Mouse (Mus musculus) induced T-regulatory cell, adult 2 months (primary cell): ENCODE data around the gene Cyp2s1.

ENCODE experiments used
- DNase-seq: peaks from one replicate; pipeline ENCODE4 v3.0.0-alpha.2; 2012; ENCODE audit warnings: low read depth

Gene Cyp2s1

GRCm38 (mm10) chr7:25781321-25781936, 35.3 kb downstream of the Cyp2s1 start:
- DNase-seq = peak; percentile 84

GRCm38 (mm10) chr7:25780753-25781152, 36.0 kb downstream of the Cyp2s1 start:
- DNase-seq = peak; percentile 33

- peak; percentile 71 for DNase-seq
Measured at GRCm38 (mm10) chr7:25780021-25780420, 36.7 kb downstream of the Cyp2s1 start.

- DNase-seq = no peak
Measured at GRCm38 (mm10) chr7:25768229-25768628, 48.5 kb downstream of the Cyp2s1 start.

GRCm38 (mm10) chr7:25766108-25766507, 50.6 kb downstream of the Cyp2s1 start:
- DNase-seq = no peak

GRCm38 (mm10) chr7:25764221-25764620, 52.5 kb downstream of the Cyp2s1 start:
- no peak for DNase-seq

- DNase-seq = no peak
Measured at GRCm38 (mm10) chr7:25763678-25764077, 53.0 kb downstream of the Cyp2s1 start.

GRCm38 (mm10) chr7:25761354-25761753, 55.4 kb downstream of the Cyp2s1 start:
- DNase-seq = no peak

GRCm38 (mm10) chr7:25756011-25756410, 60.7 kb downstream of the Cyp2s1 start:
- DNase-seq = peak; percentile 96

GRCm38 (mm10) chr7:25755468-25755833, 61.3 kb downstream of the Cyp2s1 start:
- DNase-seq = no peak

- peak; percentile 100 for DNase-seq
Measured at GRCm38 (mm10) chr7:25754738-25755467, 61.8 kb downstream of the Cyp2s1 start, which contains the start of gene Hnrnpul1. Gene Hnrnpul1, minus strand, starts transcription at chr7:25754757.

GRCm38 (mm10) chr7:25754439-25754737, 62.3 kb downstream of the Cyp2s1 start:
- DNase-seq = no peak

GRCm38 (mm10) chr7:25753643-25754438, 62.9 kb downstream of the Cyp2s1 start:
- DNase-seq = no peak

GRCm38 (mm10) chr7:25753076-25753475, 63.6 kb downstream of the Cyp2s1 start:
- DNase-seq = no peak
